8 mouse cellular contexts compared by ENCODE assay signal in genomic region chr3:120983556-120984270, GRCm38 (mm10).
DNase-seq lines count a peak whose midpoint lies in the region; ATAC-seq and TF ChIP-seq lines count a peak whose summit lies in the region.
"Had no signal": no experiment of that assay in that cellular context is flagged by ENCODE, and none has a peak within 500 bp of the region (broad histone marks: within the 10 kb centered on the region; RNA-seq: fewer than 3 reads in every experiment).

No protein-coding gene starts in this region.

- ATAC-seq in hindbrain, embryonic 11.5 days (ENCODE audit: low FRiP score): peak; percentile 84
- ATAC-seq in limb, embryonic 12.5 days (ENCODE audit: insufficient number of reproducible peaks, insufficient read depth, low FRiP score, low TSS enrichment, low read depth): 0 out of 2 replicates have a peak, but pooled peaks have one; percentile 47
- ATAC-seq in kidney, embryonic 16.5 days (ENCODE audit: low FRiP score, low TSS enrichment): no peak
- ATAC-seq in intestine, postnatal 0 days: no peak

- H3K4me2 ChIP-seq in hindbrain, embryonic 11.5 days (replicated peaks; ENCODE audit: low read depth, low read length): no peak overlapping the region
- peak overlapping the region; percentile 27 for H3K4me2 ChIP-seq in limb, embryonic 12.5 days
- no peak overlapping the region for H3K4me2 ChIP-seq in kidney, embryonic 16.5 days (replicated peaks; ENCODE audit: low read depth, low read length)
- no peak overlapping the region for H3K4me2 ChIP-seq in intestine, postnatal 0 days (replicated peaks; ENCODE audit: low read depth)
- H3K4me2 ChIP-seq: liver, embryonic 15.5 days had no signal

- WGBS in hindbrain, embryonic 11.5 days: 49% methylated on average over 17 of the region's 17 CpGs
- WGBS in limb, embryonic 12.5 days: 49% methylated on average over 17 of the region's 17 CpGs
- 58% methylated on average over 17 of the region's 17 CpGs for WGBS in kidney, embryonic 16.5 days
- WGBS in intestine, postnatal 0 days: 63% methylated on average over 17 of the region's 17 CpGs

- no peaks in the 10 kb centered on the region for H3K9me3 ChIP-seq in hindbrain, embryonic 11.5 days (ENCODE audit: control insufficient read depth, low read length)
- H3K9me3 ChIP-seq in limb, embryonic 12.5 days: no peaks in the 10 kb centered on the region
- no peaks in the 10 kb centered on the region for H3K9me3 ChIP-seq in kidney, embryonic 16.5 days (ENCODE audit: low read length)
- H3K9me3 ChIP-seq in intestine, postnatal 0 days (ENCODE audit: control insufficient read depth): no peaks in the 10 kb centered on the region
- H3K9me3 ChIP-seq: liver, embryonic 15.5 days had no signal

- no peak overlapping the region for H3K9ac ChIP-seq in hindbrain, embryonic 11.5 days (ENCODE audit: low read depth, low read length)
- H3K9ac ChIP-seq in limb, embryonic 12.5 days (replicated peaks): no peak overlapping the region
- no peak overlapping the region for H3K9ac ChIP-seq in kidney, embryonic 16.5 days (replicated peaks; ENCODE audit: low read length)
- H3K9ac ChIP-seq in intestine, postnatal 0 days (ENCODE audit: low read depth, low read length): no peak overlapping the region
- H3K9ac ChIP-seq: liver, embryonic 15.5 days had no signal

- peak overlapping the region; percentile 33; the same call in 1 of the 2 replicates for H3K27ac ChIP-seq in hindbrain, embryonic 11.5 days (ENCODE audit: low read depth, low read length)
- no peak overlapping the region for H3K27ac ChIP-seq in limb, embryonic 12.5 days
- H3K27ac ChIP-seq in kidney, embryonic 16.5 days (ENCODE audit: low read length): no peak overlapping the region
- no peak overlapping the region for H3K27ac ChIP-seq in intestine, postnatal 0 days (ENCODE audit: low read depth, low read length)
- H3K27ac ChIP-seq: liver, embryonic 15.5 days had no signal

- DNase-seq in cerebellum, postnatal 36 days: peak; percentile 57 to 65
- DNase-seq in hindbrain, embryonic 11.5 days (ENCODE audit: low spot score): peak; percentile 47
- peak; percentile 6 for DNase-seq in right cerebral cortex, postnatal 14 days
- DNase-seq in lung, postnatal 4 days: no peak

- H3K4me3 ChIP-seq in hindbrain, embryonic 11.5 days (ENCODE audit: low read depth, low read length): no peak overlapping the region
- no peak overlapping the region for H3K4me3 ChIP-seq in limb, embryonic 12.5 days (replicated peaks)
- no peak overlapping the region for H3K4me3 ChIP-seq in kidney, embryonic 16.5 days (ENCODE audit: low read length)
- no peak overlapping the region for H3K4me3 ChIP-seq in intestine, postnatal 0 days (ENCODE audit: low read depth, low read length)
- H3K4me3 ChIP-seq: liver, embryonic 15.5 days had no signal

- no peaks in the 10 kb centered on the region for H3K36me3 ChIP-seq in hindbrain, embryonic 11.5 days (ENCODE audit: control insufficient read depth, insufficient read depth, low read length)
- H3K36me3 ChIP-seq in limb, embryonic 12.5 days: no peaks in the 10 kb centered on the region
- H3K36me3 ChIP-seq in kidney, embryonic 16.5 days (ENCODE audit: insufficient read depth, low read length): no peaks in the 10 kb centered on the region
- H3K36me3 ChIP-seq in intestine, postnatal 0 days (ENCODE audit: control insufficient read depth, insufficient read depth): no peaks in the 10 kb centered on the region
- H3K36me3 ChIP-seq: liver, embryonic 15.5 days had no signal

- no peak for TF ChIP-seq CTCF in intestine, postnatal 0 days (IDR thresholded peaks at IDR 0.05; ENCODE audit: low read depth)

- H3K27me3 ChIP-seq in hindbrain, embryonic 11.5 days (ENCODE audit: control insufficient read depth, insufficient read depth, low read length): no peaks in the 10 kb centered on the region
- H3K27me3 ChIP-seq in limb, embryonic 12.5 days: no peaks in the 10 kb centered on the region
- H3K27me3 ChIP-seq in kidney, embryonic 16.5 days (ENCODE audit: insufficient read depth, low read length): no peaks in the 10 kb centered on the region
- no peaks in the 10 kb centered on the region for H3K27me3 ChIP-seq in intestine, postnatal 0 days (replicated peaks; ENCODE audit: control insufficient read depth, insufficient read depth, low read length)
- H3K27me3 ChIP-seq: liver, embryonic 15.5 days had no signal

- no peaks in the 10 kb centered on the region for H3K4me1 ChIP-seq in hindbrain, embryonic 11.5 days (replicated peaks; ENCODE audit: control insufficient read depth, insufficient read depth, low read length)
- H3K4me1 ChIP-seq in limb, embryonic 12.5 days (replicated peaks): peaks cover 9% of the 10 kb centered on the region; the same call in 1 of the 2 replicates
- no peaks in the 10 kb centered on the region for H3K4me1 ChIP-seq in kidney, embryonic 16.5 days (ENCODE audit: insufficient read depth, low read length)
- no peaks in the 10 kb centered on the region for H3K4me1 ChIP-seq in intestine, postnatal 0 days (replicated peaks; ENCODE audit: control insufficient read depth, insufficient read depth, low read length)
- H3K4me1 ChIP-seq: liver, embryonic 15.5 days had no signal

Comparison
In these comparisons a context has a peak if more than half of its experiments do, and no peak if none do; other contexts are left out.
1. DNase-seq: peak in cerebellum, postnatal 36 days (2 of 2), hindbrain, embryonic 11.5 days (single experiment) and right cerebral cortex, postnatal 14 days (single experiment); none in lung, postnatal 4 days (0 of 2).
2. ATAC-seq: peak in hindbrain, embryonic 11.5 days (single experiment) and limb, embryonic 12.5 days (single experiment); none in kidney, embryonic 16.5 days (single experiment) and intestine, postnatal 0 days (single experiment).